Mouse (Mus musculus) MEL (cell line): ENCODE data around the gene Fmo6. TPM values are rescaled to one million over a fixed set of nuclear protein-coding genes. Genes with fewer than 3 reads are reported as not detected.

ENCODE experiments used
- DNase-seq: peaks from one replicate; pipeline ENCODE4 v3.0.0; 2011; ENCODE audit warnings: low read depth, low spot score
- H3K27ac ChIP-seq: 2 replicates; pipeline ENCODE4 v1.5.1; 2012; ENCODE audit warnings: low read depth, mild to moderate bottlenecking, control low read depth, low read length, moderate library complexity; ENCODE audit not compliant: control insufficient read depth
- H3K27me3 ChIP-seq, 2 experiments: fragments of 150-350 bp in 1 of 2; sonication (generic) in 1 of 2; 2 replicates each; pipeline ENCODE4 v1.6.1; 2012; ENCODE audit warnings: low read length in 2 of 2, mild to moderate bottlenecking in 2 of 2, improper control_type of control experiment in 1 of 2, moderate library complexity in 1 of 2; ENCODE audit not compliant: insufficient read depth in 2 of 2, control insufficient read depth in 1 of 2
- H3K36me3 ChIP-seq, 2 experiments: 2 replicates each; pipeline ENCODE4 v1.6.1; 2012 to 2014; ENCODE audit warnings: low read length in 2 of 2, improper control_type of control experiment in 1 of 2, inconsistent platforms in 1 of 2, mild to moderate bottlenecking in 1 of 2; ENCODE audit not compliant: insufficient read depth in 2 of 2, control insufficient read depth in 1 of 2
- H3K4me1 ChIP-seq, 2 experiments: fragments of 150-350 bp in 1 of 2; sonication (generic) in 1 of 2; 2 replicates each; pipeline ENCODE4 v1.6.1; 2012; ENCODE audit warnings: low read length in 2 of 2, improper control_type of control experiment in 1 of 2, mild to moderate bottlenecking in 1 of 2; ENCODE audit not compliant: insufficient read depth in 2 of 2, control insufficient read depth in 1 of 2
- H3K4me3 ChIP-seq, 2 experiments: fragments of 150-350 bp in 1 of 2; sonication (generic) in 1 of 2; 2 replicates each; pipeline ENCODE4 v1.5.1; 2012; ENCODE audit warnings: low read depth in 2 of 2, low read length in 2 of 2, mild to moderate bottlenecking in 2 of 2, moderate library complexity in 2 of 2, control low read depth in 1 of 2, improper control_type of control experiment in 1 of 2; ENCODE audit not compliant: control insufficient read depth in 1 of 2, insufficient read depth in 1 of 2
- H3K79me2 ChIP-seq: 2 replicates; pipeline ENCODE4 v1.6.1; 2012; ENCODE audit warnings: mild to moderate bottlenecking, low read length, moderate library complexity; ENCODE audit not compliant: control insufficient read depth, poor library complexity, insufficient read depth
- H3K9ac ChIP-seq: 2 replicates; pipeline ENCODE4 v1.6.1; 2012; ENCODE audit warnings: low read depth, mild to moderate bottlenecking, control low read depth, low read length, moderate library complexity; ENCODE audit not compliant: control insufficient read depth, poor library complexity, severe bottlenecking
- H3K9me3 ChIP-seq: fragments of 150-350 bp; sonication (generic); replicated peaks from 2 replicates; pipeline ENCODE4 v1.6.1; 2012; ENCODE audit warnings: mild to moderate bottlenecking, low read length, improper control_type of control experiment, moderate library complexity; ENCODE audit not compliant: insufficient read depth
- CHD1 ChIP-seq: IDR thresholded peaks from 2 replicates; pipeline ENCODE4 v1.6.1; 2012; ENCODE audit warnings: low read depth, mild to moderate bottlenecking, inconsistent platforms, low read length, improper control_type of control experiment
- CTCF ChIP-seq, 3 experiments: IDR thresholded peaks in 2 of 3; conservative IDR thresholded peaks in 1 of 3; 2 replicates each; pipeline ENCODE4 v1.5.1; 2011 to 2012; ENCODE audit warnings: low read length in 3 of 3, low read depth in 2 of 3, mild to moderate bottlenecking in 2 of 3, improper control_type of control experiment in 1 of 3, inconsistent platforms in 1 of 3, mixed read lengths in 1 of 3, moderate library complexity in 1 of 3; ENCODE audit not compliant: control insufficient read depth in 1 of 3, insufficient read depth in 1 of 3, poor library complexity in 1 of 3, severe bottlenecking in 1 of 3
- ETS1 ChIP-seq: IDR thresholded peaks from 2 replicates; pipeline ENCODE4 v1.6.1; 2012; ENCODE audit warnings: low read depth, mild to moderate bottlenecking, inconsistent platforms, low read length, improper control_type of control experiment, moderate library complexity
- HCFC1 ChIP-seq: IDR thresholded peaks from 2 replicates; pipeline ENCODE4 v1.6.1; 2012; ENCODE audit warnings: low read depth, mild to moderate bottlenecking, inconsistent platforms, low read length, improper control_type of control experiment, moderate library complexity
- JUND ChIP-seq: IDR thresholded peaks from 2 replicates; pipeline ENCODE4 v1.6.1; 2011; ENCODE audit warnings: low read depth, mild to moderate bottlenecking, improper control_type of control experiment, low read length
- MAX ChIP-seq: IDR thresholded peaks from 2 replicates; pipeline ENCODE4 v1.6.1; 2011; ENCODE audit warnings: low read length, improper control_type of control experiment
- MAZ ChIP-seq: IDR thresholded peaks from 2 replicates; pipeline ENCODE4 v1.6.1; 2012; ENCODE audit warnings: low read depth, mild to moderate bottlenecking, inconsistent platforms, low read length, improper control_type of control experiment
- MEF2A ChIP-seq: IDR thresholded peaks from 2 replicates; pipeline ENCODE4 v1.6.1; 2014; ENCODE audit warnings: low read depth, mild to moderate bottlenecking, inconsistent platforms, low read length, improper control_type of control experiment; ENCODE audit not compliant: poor library complexity, insufficient replicate concordance, severe bottlenecking; ENCODE audit errors: extremely low read depth
- MYB ChIP-seq: IDR thresholded peaks from 2 replicates; pipeline ENCODE4 v1.6.1; 2011; ENCODE audit warnings: mild to moderate bottlenecking, low read depth, low read length, improper control_type of control experiment
- POLR2A ChIP-seq, 2 experiments: IDR thresholded peaks; 2 replicates each; pipeline ENCODE4 v1.6.1; 2011 to 2012; ENCODE audit warnings: low read length in 2 of 2, mild to moderate bottlenecking in 2 of 2, control low read depth in 1 of 2, improper control_type of control experiment in 1 of 2, low read depth in 1 of 2, moderate library complexity in 1 of 2; ENCODE audit not compliant: control insufficient read depth in 1 of 2, insufficient read depth in 1 of 2, poor library complexity in 1 of 2
- POLR2AphosphoS2 ChIP-seq: IDR thresholded peaks from 2 replicates; pipeline ENCODE4 v1.6.1; 2011; ENCODE audit warnings: low read length, improper control_type of control experiment
- POLR2AphosphoS5 ChIP-seq: IDR thresholded peaks from 2 replicates; pipeline ENCODE4 v1.6.1; 2012; ENCODE audit warnings: low read depth, borderline replicate concordance, mild to moderate bottlenecking, inconsistent platforms, low read length, moderate library complexity, mixed read lengths
- RAD21 ChIP-seq: IDR thresholded peaks from 2 replicates; pipeline ENCODE4 v1.6.1; 2011; ENCODE audit warnings: mild to moderate bottlenecking, low read depth, low read length, improper control_type of control experiment
- SIN3A ChIP-seq: IDR thresholded peaks from 2 replicates; pipeline ENCODE4 v1.6.1; 2012; ENCODE audit warnings: low read length, improper control_type of control experiment, inconsistent platforms
- SMC3 ChIP-seq: IDR thresholded peaks from 2 replicates; pipeline ENCODE4 v1.6.1; 2011; ENCODE audit warnings: low read depth, low read length, improper control_type of control experiment
- TBP ChIP-seq: IDR thresholded peaks from 2 replicates; pipeline ENCODE4 v1.8.0; 2011; ENCODE audit warnings: low read depth, low read length, improper control_type of control experiment
- TCF12 ChIP-seq: IDR thresholded peaks from 2 replicates; pipeline ENCODE4 v1.6.1; 2014; ENCODE audit warnings: low read depth, mild to moderate bottlenecking, inconsistent platforms, low read length, improper control_type of control experiment, moderate library complexity
- USF2 ChIP-seq, 2 experiments: IDR thresholded peaks; 2 replicates each; pipeline ENCODE4 v1.6.1; 2011 to 2012; ENCODE audit warnings: improper control_type of control experiment in 2 of 2, low read length in 2 of 2, borderline replicate concordance in 1 of 2, inconsistent platforms in 1 of 2, low read depth in 1 of 2, mild to moderate bottlenecking in 1 of 2; ENCODE audit not compliant: insufficient read depth in 1 of 2
- ZC3H11A ChIP-seq: IDR thresholded peaks from 2 replicates; pipeline ENCODE4 v1.6.1; 2012; ENCODE audit warnings: low read depth, mild to moderate bottlenecking, inconsistent platforms, low read length, improper control_type of control experiment
- ZMIZ1 ChIP-seq: IDR thresholded peaks from 2 replicates; pipeline ENCODE4 v1.6.1; 2012; ENCODE audit warnings: low read depth, mild to moderate bottlenecking, inconsistent platforms, low read length, improper control_type of control experiment, moderate library complexity
- ZNF384 ChIP-seq: IDR thresholded peaks from 2 replicates; pipeline ENCODE4 v1.6.1; 2012; ENCODE audit warnings: low read depth, mild to moderate bottlenecking, inconsistent platforms, low read length, improper control_type of control experiment
- polyA plus RNA-seq, 2 experiments: library from polyadenylated mRNA; stranded (reverse) in 1 of 2; unstranded in 1 of 2; fragments of >175 nt in 1 of 2; fragments of >200 nt in 1 of 2; gene quantifications; 2 replicates each; pipeline versions ENCODE4 v1.2.1 to v1.2.4; 2012; ENCODE audit warnings: low replicate concordance in 2 of 2, low read depth in 1 of 2; ENCODE audit not compliant: insufficient read length in 2 of 2, insufficient read depth in 1 of 2, missing spikeins in 1 of 2
- total RNA-seq: library from RNA; depleted of rRNA; stranded (reverse); fragments of 300-350 nt; gene quantifications from 2 replicates; pipeline ENCODE4 v1.2.3, GENCODE M21; 2012

The Fmo6 gene
- total and polyA plus RNA-seq, 3 experiments: not detected

DNA sequence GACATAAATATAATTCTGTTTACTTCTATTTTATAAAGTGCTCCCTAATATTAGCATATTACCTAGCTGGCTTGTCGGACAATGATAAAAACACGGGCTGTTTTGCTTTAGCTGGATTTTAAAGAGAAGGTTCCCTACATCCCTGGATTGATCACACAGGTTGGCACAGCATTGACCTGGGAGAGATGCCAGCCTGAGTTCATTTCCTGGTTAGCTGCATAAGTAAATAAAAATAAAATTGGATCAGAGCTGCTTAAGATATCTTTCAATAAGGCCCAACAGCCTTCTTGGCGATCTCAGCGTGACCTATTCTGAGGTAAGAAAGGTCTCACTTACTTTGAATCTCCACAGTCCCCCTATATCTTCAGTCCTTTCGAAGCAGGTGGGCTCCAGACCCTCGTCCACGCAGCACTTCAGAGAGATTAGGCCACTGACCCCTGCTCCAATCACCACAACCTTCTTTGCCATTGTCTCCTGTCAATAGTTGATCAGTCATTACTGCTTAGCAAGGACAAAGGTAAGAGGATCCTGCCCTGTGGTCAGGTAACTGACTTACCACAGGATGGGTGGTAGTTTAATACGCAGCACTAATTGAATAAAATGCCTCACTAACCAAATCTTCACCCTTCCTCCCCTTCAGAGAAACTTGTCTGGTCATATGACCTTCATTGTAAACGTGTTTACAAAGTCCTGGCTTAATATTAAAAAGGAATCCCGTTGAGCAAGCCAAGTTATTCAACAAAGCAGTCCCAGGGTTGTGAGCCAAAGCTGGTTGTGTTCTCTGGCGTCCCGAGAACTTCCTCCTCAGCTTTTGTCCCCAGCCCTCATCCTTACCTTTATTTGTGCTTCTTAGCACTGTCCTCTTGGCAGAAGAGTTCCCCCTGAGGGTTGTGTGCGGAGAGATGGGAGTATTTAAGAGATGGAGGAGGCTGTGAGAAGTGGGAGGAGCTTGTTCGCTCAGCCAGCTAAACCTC lies 39.2 kb downstream of the Fmo6 start, which contains the start of gene Fmo2:
TSS of gene Fmo2 (minus strand) at position 889 of the 974 bp plus-strand sequence.
- H3K9ac ChIP-seq: no peak within 1 kb of the TSS
- no peak for TF ChIP-seq SIN3A
- TF ChIP-seq ETS1: no peak
- no peak for TF ChIP-seq USF2 (IDR thresholded peaks at IDR 0.05; ENCODE audit: borderline replicate concordance in 1 of 2, insufficient read depth in 1 of 2, low read depth in 1 of 2, low read length in 2 of 2)
- no peak for TF ChIP-seq RAD21
- TF ChIP-seq CHD1: no peak
- TF ChIP-seq ZMIZ1: no peak
- no peak for TF ChIP-seq ZC3H11A
- no peak for TF ChIP-seq MAZ
- no peak for TF ChIP-seq POLR2AphosphoS2
- TF ChIP-seq CTCF (IDR thresholded peaks at IDR 0.05 in 2 of 3, conservative IDR thresholded peaks at IDR 0.05 in 1 of 3; ENCODE audit: control insufficient read depth in 1 of 3, insufficient read depth in 1 of 3, low read depth in 2 of 3, low read length in 3 of 3, poor library complexity in 1 of 3, severe bottlenecking in 1 of 3): no peak
- TF ChIP-seq POLR2A (IDR thresholded peaks at IDR 0.05; ENCODE audit: control insufficient read depth in 1 of 2, insufficient read depth in 1 of 2, low read depth in 1 of 2, low read length in 2 of 2, poor library complexity in 1 of 2): no peak
- TF ChIP-seq TCF12: no peak
- no peak for TF ChIP-seq JUND
- TF ChIP-seq ZNF384: no peak
- TF ChIP-seq MEF2A: no peak
- TF ChIP-seq MAX: no peak
- no peak for TF ChIP-seq TBP
- no peak for TF ChIP-seq MYB
- TF ChIP-seq, all 39 proteins: peak for 0

GRCm38 (mm10) chr1:162895900-162896299 lies 41.4 kb downstream of the Fmo6 start:
- peak; percentile 66 for DNase-seq
- TF ChIP-seq POLR2AphosphoS2 (no peak), POLR2AphosphoS5 (no peak), CTCF (IDR thresholded peaks at IDR 0.05 in 2 of 3, conservative IDR thresholded peaks at IDR 0.05 in 1 of 3; ENCODE audit: control insufficient read depth in 1 of 3, insufficient read depth in 1 of 3, low read depth in 2 of 3, low read length in 3 of 3, poor library complexity in 1 of 3, severe bottlenecking in 1 of 3) (peak; percentile 72 to 82 (median 81)), SMC3 (peak; percentile 86), MAZ (no peak), RAD21 (peak; percentile 87), ZC3H11A (peak; percentile 69), POLR2A (IDR thresholded peaks at IDR 0.05; ENCODE audit: control insufficient read depth in 1 of 2, insufficient read depth in 1 of 2, low read depth in 1 of 2, low read length in 2 of 2, poor library complexity in 1 of 2) (no peak), MYB (no peak), HCFC1 (no peak)
- Histone ChIP-seq H3K4me3 (no peak overlapping the region), H3K79me2 (no peaks in the 10 kb centered on the region), H3K27me3 (no peaks in the 10 kb centered on the region; a peak in 1 of 4 replicates), H3K9ac (no peak overlapping the region), H3K4me1 (no peaks in the 10 kb centered on the region), H3K9me3 (no peaks in the 10 kb centered on the region), H3K27ac (no peak overlapping the region), H3K36me3 (no peaks in the 10 kb centered on the region)

More for the DNA sequence above, 39.2 kb downstream of the Fmo6 start, which contains the start of gene Fmo2:
- H3K36me3 ChIP-seq: no peaks in the 10 kb centered on the region
- H3K27ac ChIP-seq: no peak within 1 kb of the TSS
- no peaks in the 10 kb centered on the region; a peak in 1 of 4 replicates for H3K27me3 ChIP-seq
- no peak within 1 kb of the TSS for H3K4me3 ChIP-seq
- no peaks in the 10 kb centered on the region for H3K79me2 ChIP-seq
- no peaks in the 10 kb centered on the region for H3K9me3 ChIP-seq
- H3K4me1 ChIP-seq: no peaks in the 10 kb centered on the region
- no peak for DNase-seq
